Mouse (Mus musculus): ENCODE measurements at regions not wholly inside any gene's neighbourhood (a gene's known extent, or its start where the extent isn't known, plus 50 kb on each side); places are given as distances from the start of the nearest gene placed in this dataset.

- TF ChIP-seq POLR2AphosphoS5 (IDR thresholded peaks at IDR 0.05; ENCODE audit: insufficient replicate concordance, low read depth, low read length) (no peak), TAL1 (conservative IDR thresholded peaks at IDR 0.05; ENCODE audit: low read depth, low read length) (no peak)
Observed at GRCm38 (mm10) chr1:23168504-23168903, 66.5 kb upstream of the 4933415F23Rik start.

All from G1E (cell line).